Mouse (Mus musculus) cerebellum, adult 2 months (tissue): ENCODE data around the gene Syngr3. TPM values are rescaled to one million over a fixed set of nuclear protein-coding genes. Genes with fewer than 3 reads are reported as not detected.
A peak's percentile ranks its signal among the peaks of the same experiment; 100 is the strongest.

ENCODE experiments used
- DNase-seq, 2 experiments: peaks; one replicate each; pipeline ENCODE4 v3.0.0; 2021
- H3K27ac ChIP-seq: fragments of 200-500 bp; 2 replicates; pipeline ENCODE4 v1.5.1; 2012; ENCODE audit warnings: low read length, control low read depth, inconsistent platforms; ENCODE audit not compliant: insufficient read depth
- H3K27me3 ChIP-seq: fragments of 200-500 bp; 2 replicates; pipeline ENCODE4 v1.6.1; 2012; ENCODE audit warnings: inconsistent platforms, mild to moderate bottlenecking, low read length, moderate library complexity; ENCODE audit not compliant: control insufficient read depth, insufficient read depth
- H3K4me1 ChIP-seq: fragments of 200-500 bp; 2 replicates; pipeline ENCODE4 v1.6.1; 2011; ENCODE audit warnings: low read length; ENCODE audit not compliant: control insufficient read depth, insufficient read depth
- H3K4me3 ChIP-seq: fragments of 200-500 bp; replicated peaks from 2 replicates; pipeline ENCODE3; 2011; ENCODE audit warnings: mild to moderate bottlenecking, low read depth, low read length, control low read depth; ENCODE audit not compliant: insufficient read depth
- CTCF ChIP-seq: fragments of 200-500 bp; IDR thresholded peaks from 2 replicates; pipeline ENCODE4 v1.5.1; 2011; ENCODE audit warnings: low read depth, mild to moderate bottlenecking, control low read depth, low read length, moderate library complexity, borderline replicate concordance; ENCODE audit not compliant: insufficient read depth
- POLR2A ChIP-seq: fragments of 200-500 bp; IDR thresholded peaks from 2 replicates; pipeline ENCODE4 v1.6.1; 2011; ENCODE audit warnings: low read length, control low read depth, borderline replicate concordance; ENCODE audit not compliant: insufficient read depth
- WGBS: fragments of 180-500 bp; shearing (Covaris S2); methylation state at CpG from one replicate; pipeline ENCODE4 v1.1.7; 2018; 5-methylcytosine and 5-hydroxymethylcytosine counted together
- polyA plus RNA-seq: library from polyadenylated mRNA; depleted of rRNA; stranded (reverse); fragments of >200 nt; gene quantifications from 2 replicates; pipeline ENCODE4 v1.2.3, GENCODE M21; 2012; rRNA removed

The Syngr3 gene
- 130 and 132 TPM in 2 replicates for polyA plus RNA-seq

- H3K4me3 ChIP-seq, result peak within 1 kb of the TSS; percentile 78
- under 1% methylated on average over 55 of the region's 55 CpGs for WGBS
- no peak for TF ChIP-seq CTCF
- peak; percentile 81 for TF ChIP-seq POLR2A
- DNase-seq, result peak; percentile 62 to 75
- H3K27me3 ChIP-seq, result no peaks in the 10 kb centered on the region
- peaks cover 20% of the 10 kb centered on the region for H3K4me1 ChIP-seq
- peak within 1 kb of the TSS; percentile 93 for H3K27ac ChIP-seq
Observed at GRCm38 (mm10) chr17:24689251-24690081, at the start of gene Syngr3. Syngr3 (minus strand) TSS chr17:24689955.

- TF ChIP-seq POLR2A, result no peak
- no peak for TF ChIP-seq CTCF
Observed at GRCm38 (mm10) chr17:24738238-24738637, 48.5 kb upstream of the Syngr3 start.

GRCm38 (mm10) chr17:24737135-24737810 lies 47.5 kb upstream of the Syngr3 start:
- Histone ChIP-seq H3K27me3 (no peaks in the 10 kb centered on the region), H3K27ac (no peak overlapping the region), H3K4me1 (no peaks in the 10 kb centered on the region), H3K4me3 (peak overlapping the region; percentile 95)
- no peak for DNase-seq
- WGBS, result 16% methylated on average over 8 of the region's 8 CpGs
- no peak for TF ChIP-seq POLR2A
- 0 out of 2 replicates have a peak, but pooled peaks have one; percentile 10 for TF ChIP-seq CTCF

More at GRCm38 (mm10) chr17:24738238-24738637, 48.5 kb upstream of the Syngr3 start:
- Histone ChIP-seq H3K4me1 (no peaks in the 10 kb centered on the region), H3K4me3 (no peak overlapping the region), H3K27ac (no peak overlapping the region), H3K27me3 (no peaks in the 10 kb centered on the region)
- no peak for DNase-seq
- WGBS, result 88% methylated on average over 4 of the region's 4 CpGs

GRCm38 (mm10) chr17:24736330-24737051 lies 46.7 kb upstream of the Syngr3 start, which contains the start of gene Msrb1:
Msrb1 (plus strand) TSS chr17:24736642.
- peak within 1 kb of the TSS; percentile 95 for H3K4me3 ChIP-seq
- no peaks in the 10 kb centered on the region for H3K27me3 ChIP-seq
- no peaks in the 10 kb centered on the region for H3K4me1 ChIP-seq
- DNase-seq, result peak; percentile 91 to 96
- TF ChIP-seq POLR2A, result peak; percentile 71
- TF ChIP-seq CTCF, result no peak
- H3K27ac ChIP-seq, result peak within 1 kb of the TSS; percentile 51
- under 1% methylated on average over 28 of the region's 29 CpGs for WGBS

- no peak overlapping the region for H3K4me3 ChIP-seq
- no peak for DNase-seq
- H3K4me1 ChIP-seq, result no peaks in the 10 kb centered on the region
- no peak for TF ChIP-seq POLR2A
- H3K27me3 ChIP-seq, result no peaks in the 10 kb centered on the region
- 82% methylated on average over 7 of the region's 7 CpGs for WGBS
- no peak overlapping the region for H3K27ac ChIP-seq
Observed at GRCm38 (mm10) chr17:24735446-24735845, 45.7 kb upstream of the Syngr3 start.

GRCm38 (mm10) chr17:24734513-24734912 lies 44.8 kb upstream of the Syngr3 start:
- TF ChIP-seq POLR2A (no peak), CTCF (no peak)
- Histone ChIP-seq H3K27ac (no peak overlapping the region), H3K27me3 (no peaks in the 10 kb centered on the region), H3K4me1 (no peaks in the 10 kb centered on the region), H3K4me3 (no peak overlapping the region)
- WGBS, result 88% methylated on average over 1 of the region's 1 CpGs
- no peak for DNase-seq

GRCm38 (mm10) chr17:24733434-24734050 lies 43.8 kb upstream of the Syngr3 start:
- Histone ChIP-seq H3K4me1 (no peaks in the 10 kb centered on the region), H3K27ac (no peak overlapping the region), H3K4me3 (no peak overlapping the region), H3K27me3 (no peaks in the 10 kb centered on the region)
- no peak for DNase-seq
- WGBS, result 73% methylated on average over 21 of the region's 21 CpGs
- TF ChIP-seq CTCF (no peak), POLR2A (no peak)
